Mouse (Mus musculus) CD4-positive naive resting alpha-beta T cell, adult 57 days (primary cell): ENCODE measurements around the gene Tango2. TPM values are rescaled to one million over a fixed set of nuclear protein-coding genes. Genes with fewer than 3 reads are reported as not detected.

Source experiments
- total RNA-seq: library from RNA; stranded (reverse); gene quantifications from one replicate; pipeline ENCODE4 v1.2.4, GENCODE M21; 2023

The Tango2 gene
- 44.7 TPM for total RNA-seq

DNA sequence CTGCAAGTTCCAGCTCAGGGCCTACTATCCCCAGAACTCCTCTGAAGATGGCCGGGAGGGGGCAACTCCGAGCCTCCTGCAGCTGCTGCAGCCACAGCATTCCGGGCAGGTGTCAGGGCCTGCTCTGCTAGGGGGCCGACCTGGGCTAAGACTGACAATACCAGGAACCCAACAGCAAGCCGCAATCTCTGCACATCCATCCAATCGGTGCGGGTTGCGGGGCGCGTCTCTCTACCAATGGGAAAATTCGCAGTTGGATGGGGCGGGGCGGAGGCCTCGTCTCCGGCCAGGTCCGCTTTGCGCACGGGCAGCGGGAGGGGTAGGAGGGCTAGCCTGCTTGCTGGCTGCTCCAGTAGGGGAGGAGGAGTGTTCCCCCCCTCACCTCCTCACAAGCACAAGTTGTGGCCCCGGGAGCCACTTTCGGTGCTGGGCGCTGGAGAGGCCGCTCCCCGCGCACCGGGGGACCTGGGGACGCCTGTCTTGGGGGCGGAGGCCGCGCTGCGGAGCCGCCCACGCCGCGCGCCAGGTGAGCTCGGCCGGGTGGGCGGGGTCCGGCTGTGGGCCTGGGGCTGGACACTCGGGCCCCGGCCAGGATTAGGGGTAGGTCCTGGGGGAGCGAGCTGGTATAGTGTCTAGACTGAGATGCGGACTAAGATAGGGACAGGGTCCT is at the start of gene Tango2, which contains the start of gene Arvcf:
TSS of gene Tango2 (minus strand) at position 173 of the 670 bp plus-strand sequence.
TSS of gene Arvcf (plus strand) at position 252 of the 670 bp plus-strand sequence.

DNA sequence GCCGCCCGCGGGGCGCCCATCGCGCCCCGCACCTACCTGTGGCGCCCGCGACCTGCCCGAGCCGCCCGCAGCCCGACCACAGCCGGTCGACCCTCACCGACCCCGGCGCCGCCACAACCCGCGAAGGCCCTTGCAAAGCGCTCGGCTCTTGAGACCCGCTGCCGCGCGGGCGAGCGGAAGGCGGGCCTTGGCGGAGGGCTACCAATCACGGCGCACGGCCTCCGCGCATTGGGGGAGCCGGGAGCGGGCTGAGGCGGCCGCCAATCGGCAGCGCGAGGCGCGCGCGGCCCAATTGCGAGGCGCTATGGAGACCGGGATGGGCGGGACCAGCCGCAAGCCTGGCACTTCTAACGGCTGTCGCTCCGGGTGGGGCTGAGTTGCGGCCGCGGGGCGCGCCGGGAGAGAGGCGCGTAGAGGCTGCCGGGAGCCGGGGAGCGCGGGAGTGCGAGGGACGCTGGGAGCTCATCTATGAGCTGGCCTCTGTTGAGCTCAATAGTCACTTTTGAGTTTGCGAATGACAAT is 58.8 kb downstream of the Tango2 start, which contains the start of gene Dgcr8:
TSS of gene Dgcr8 (minus strand) at position 180 of the 522 bp plus-strand sequence.

DNA sequence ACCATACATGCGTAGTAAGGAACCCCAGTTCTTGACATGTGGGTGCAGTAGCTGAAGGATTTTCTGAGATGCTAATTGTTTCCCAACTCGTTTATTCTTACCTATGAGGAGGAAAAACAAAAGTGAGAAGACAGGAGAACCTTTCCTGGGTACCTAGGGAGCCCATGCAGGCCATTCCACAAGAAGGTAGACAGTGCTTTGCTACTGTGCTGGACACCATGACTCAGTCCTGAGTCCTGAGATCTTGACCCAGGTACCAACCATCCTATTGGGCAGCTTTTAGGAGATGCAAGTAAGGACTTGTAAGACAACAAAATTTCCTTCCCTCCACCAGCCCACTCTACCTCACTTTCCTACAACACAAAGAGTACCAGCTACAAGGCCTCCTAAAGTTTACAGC is 89.7 kb downstream of the Tango2 start, which contains the start of gene Gm49776:
TSS of gene Gm49776 (minus strand) at position 101 of the 400 bp plus-strand sequence.

Other genes with a start within 250 kb of the Tango2 start
- gene Rtn4r, start 220.5 kb downstream of the Tango2 start, total RNA-seq = not detected
- gene Ccdc188, start 130.2 kb downstream of the Tango2 start, total RNA-seq = not detected
- gene Zdhhc8, start 113.0 kb downstream of the Tango2 start, total RNA-seq = 25.3 TPM
- 72.0 TPM for gene Trmt2a, start 99.4 kb downstream of the Tango2 start, total RNA-seq
- 90.1 TPM for gene Ranbp1, start 99.4 kb downstream of the Tango2 start, total RNA-seq
- gene Gm49776, start 89.8 kb downstream of the Tango2 start, total RNA-seq = not detected
- 44.6 TPM for gene Dgcr8, start 58.9 kb downstream of the Tango2 start, total RNA-seq
- 4.8 TPM for gene Arvcf, start 79 bp upstream of the Tango2 start, total RNA-seq
- 17.0 TPM for gene Txnrd2, start 78.3 kb upstream of the Tango2 start, total RNA-seq
- 12.6 TPM for gene Comt, start 78.7 kb upstream of the Tango2 start, total RNA-seq
- 13.2 TPM for gene Gnb1l, start 150.6 kb upstream of the Tango2 start, total RNA-seq
- gene Rtl10, start 150.8 kb upstream of the Tango2 start, total RNA-seq = 9.1 TPM
- gene Tbx1, start 242.6 kb upstream of the Tango2 start, total RNA-seq = not detected